Mouse (Mus musculus): Measurements from ENCODE around the gene Axin1.

The Axin1 gene

GRCm38 (mm10) chr17:26239551-26239950 is 101.1 kb downstream of the Axin1 start:
- no peak for DNase-seq (ENCODE audit: low read depth, low spot score)

- peak; percentile 80 for DNase-seq (ENCODE audit: low read depth, low spot score)
These were observed 101.8 kb downstream of the Axin1 start for GRCm38 (mm10) chr17:26240120-26240790.

GRCm38 (mm10) chr17:26240990-26241389 is 102.5 kb downstream of the Axin1 start:
- DNase-seq (ENCODE audit: low read depth, low spot score) = peak; percentile 88

DNA sequence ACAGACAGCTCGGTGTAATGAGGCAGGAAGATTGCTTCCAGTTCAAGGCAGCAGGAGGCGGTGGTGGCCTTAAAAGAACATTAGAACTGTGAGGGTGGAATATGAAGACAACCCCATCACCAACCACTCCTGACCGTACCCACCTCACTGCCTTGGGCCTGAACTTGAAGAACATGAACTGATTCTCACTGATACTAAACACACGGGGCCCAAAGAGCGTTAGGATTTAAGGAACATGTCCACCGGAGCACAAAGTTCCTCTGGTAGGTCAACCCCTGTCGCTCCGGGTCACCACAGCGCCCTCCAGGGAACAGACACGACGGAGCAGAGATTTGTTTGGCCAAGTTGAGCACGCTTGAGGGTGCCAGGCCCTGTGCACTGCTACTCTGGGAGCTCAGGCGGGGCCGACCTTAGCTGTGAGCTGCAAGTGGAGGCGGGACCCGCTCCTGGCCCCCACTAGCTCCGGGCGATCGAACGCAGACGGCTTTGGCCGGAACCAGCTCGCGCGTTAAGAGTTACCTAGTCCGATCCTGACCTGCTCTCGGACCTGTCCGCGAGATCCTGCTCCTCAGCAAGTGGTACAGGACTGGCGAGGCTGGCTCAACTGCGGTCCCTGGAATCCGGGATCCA is 105.1 kb downstream of the Axin1 start:
- DNase-seq (ENCODE audit: low read depth, low spot score) = peak; percentile 86

- peak; percentile 97 for DNase-seq (ENCODE audit: low read depth, low spot score)
These were observed 105.8 kb downstream of the Axin1 start, which contains the start of gene Fam234a for GRCm38 (mm10) chr17:26244101-26244841. Gene Fam234a (minus strand): TSS chr17:26244242.
